Mouse (Mus musculus) gastrocnemius, postnatal 25 days (tissue): ENCODE data around the gene Kazn. TPM values are rescaled to one million over a fixed set of nuclear protein-coding genes. Genes with fewer than 3 reads are reported as not detected.
A peak's percentile ranks its signal among the peaks of the same experiment; 100 is the strongest.

ENCODE experiments used
- DNase-seq: peaks from one replicate; pipeline ENCODE4 v3.0.0; 2022
- total RNA-seq, 2 experiments: library from RNA; stranded (reverse); gene quantifications; 1 replicate in 1 of 2; 2 replicates in 1 of 2; pipeline ENCODE4 v1.2.3; 2021

Gene Kazn
- total RNA-seq, 2 experiments from 2014 or later = 1.9 to 2.5 TPM

GRCm38 (mm10) chr4:142117993-142118392, 121.2 kb downstream of the Kazn start:
- no peak for DNase-seq

DNA sequence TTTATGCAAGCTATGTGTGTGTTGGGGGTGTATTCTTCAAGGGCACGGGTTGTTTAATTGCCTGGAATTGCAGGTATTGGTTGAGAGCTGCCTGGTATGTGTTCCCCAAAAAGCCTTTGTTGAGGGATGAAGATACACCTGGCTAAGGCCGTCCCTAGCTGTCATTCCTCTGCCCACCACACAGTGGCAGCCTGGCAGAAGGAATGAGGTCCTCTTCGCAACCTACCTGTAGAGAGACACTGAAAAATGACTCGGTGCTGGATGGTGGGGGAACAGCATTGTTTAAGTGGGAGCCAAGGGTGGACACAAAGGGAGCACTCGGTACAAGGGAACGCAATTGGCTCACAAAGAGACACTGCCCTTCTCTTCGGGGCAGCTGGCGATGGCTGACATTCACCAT, 125.9 kb downstream of the Kazn start:
- DNase-seq = no peak

- DNase-seq = no peak
Measured at GRCm38 (mm10) chr4:142103081-142103671, 136.0 kb downstream of the Kazn start.

- peak; percentile 58 for DNase-seq
Measured at GRCm38 (mm10) chr4:142098303-142098702, 140.9 kb downstream of the Kazn start.

DNA sequence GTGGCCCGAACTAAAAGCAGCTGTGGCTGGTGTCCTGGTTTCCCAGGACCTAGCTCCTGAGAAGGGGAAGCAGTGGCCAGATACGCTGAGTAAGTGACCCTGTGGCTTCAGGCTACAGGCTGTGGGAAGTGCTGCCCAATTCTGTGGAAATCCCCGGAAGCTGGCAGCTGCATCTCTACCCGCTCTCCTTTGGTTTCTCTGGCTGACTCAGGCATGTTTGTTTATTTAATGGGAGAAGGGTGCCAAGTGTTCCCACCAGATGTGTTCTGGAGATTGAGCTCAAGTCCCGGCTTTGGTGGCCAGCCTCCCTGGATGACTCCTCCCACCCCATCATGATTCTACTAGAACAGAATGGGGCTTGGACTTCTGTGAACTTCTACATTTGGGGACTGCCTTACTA, 141.3 kb downstream of the Kazn start:
- peak; percentile 79 for DNase-seq

DNA sequence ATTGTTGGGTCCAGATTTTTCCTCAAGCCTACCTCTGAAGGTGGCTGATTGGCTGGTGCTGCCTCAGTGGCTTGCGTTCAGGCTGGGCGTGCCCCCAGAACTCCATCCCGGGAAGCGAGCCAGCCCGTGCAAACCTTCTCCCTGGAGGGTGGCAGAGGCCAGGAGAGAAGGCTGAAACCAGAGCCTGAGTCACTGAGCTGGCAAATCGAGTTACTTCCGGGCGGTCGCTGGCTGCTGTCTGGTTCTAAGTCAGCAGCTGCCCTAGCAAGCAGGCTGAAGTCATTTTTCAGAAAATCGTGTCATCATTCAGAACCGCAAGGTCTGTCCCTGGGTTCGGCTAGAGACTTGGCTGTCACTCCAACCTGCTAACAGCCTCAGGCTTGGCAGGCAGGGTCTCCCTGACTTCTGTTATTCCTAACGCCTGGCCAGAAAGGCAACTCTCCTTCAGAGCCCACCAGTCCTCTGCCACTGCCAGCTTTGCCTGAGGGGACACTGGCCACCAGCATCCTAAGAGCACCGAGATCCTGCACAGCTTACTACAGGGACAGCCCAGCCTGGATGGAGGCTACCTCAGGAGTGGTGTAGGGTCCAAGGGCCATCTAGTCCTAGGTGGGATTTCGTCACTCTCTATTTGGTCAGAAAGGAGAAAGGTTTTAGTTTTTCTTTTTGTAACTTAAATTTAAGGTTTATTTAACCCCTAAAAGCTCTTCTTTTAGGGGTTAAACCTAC, 143.5 kb downstream of the Kazn start:
- peak; percentile 86 for DNase-seq

DNA sequence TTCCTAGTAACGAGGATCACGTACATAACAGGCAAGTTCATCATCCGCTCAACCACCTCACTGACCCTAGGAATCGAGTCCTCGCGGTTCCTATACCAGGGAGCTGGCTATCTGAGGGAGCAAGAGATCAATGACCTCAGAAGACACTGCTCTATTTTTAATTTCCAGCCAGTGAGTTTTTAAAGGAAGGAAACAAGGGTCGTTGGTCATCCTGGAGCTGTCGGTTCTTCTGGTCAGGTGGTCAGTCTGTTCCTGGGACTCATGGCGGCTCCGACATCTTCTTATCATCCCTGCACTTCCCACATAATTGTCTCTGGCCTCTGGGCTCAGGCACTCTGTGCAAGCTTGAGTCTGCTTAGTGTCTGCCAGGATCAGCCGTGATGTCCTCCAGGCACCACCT, 144.8 kb downstream of the Kazn start:
- DNase-seq = no peak

DNA sequence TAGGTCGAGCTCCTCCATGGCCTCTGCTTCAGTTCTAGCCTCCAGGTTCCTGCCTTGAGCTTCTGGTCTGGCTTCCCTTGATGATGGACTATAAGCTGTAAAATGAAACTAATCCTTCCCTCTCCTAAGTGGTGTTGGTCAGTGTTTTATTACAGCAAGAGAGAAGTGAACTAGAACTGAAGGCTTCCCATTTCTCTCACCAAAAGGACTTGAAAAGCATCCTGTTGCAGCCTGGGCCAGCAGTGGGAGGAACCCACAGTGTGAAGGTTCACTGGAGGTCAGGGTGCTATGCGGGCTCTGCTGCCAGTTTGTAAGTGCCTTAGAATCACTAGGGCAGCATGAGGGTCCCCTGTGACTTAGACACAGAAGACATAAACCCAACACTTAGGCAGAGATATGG, 148.1 kb downstream of the Kazn start:
- DNase-seq = no peak

GRCm38 (mm10) chr4:142089966-142090365, 149.2 kb downstream of the Kazn start:
- no peak for DNase-seq

GRCm38 (mm10) chr4:142088836-142089235, 150.4 kb downstream of the Kazn start:
- no peak for DNase-seq

DNA sequence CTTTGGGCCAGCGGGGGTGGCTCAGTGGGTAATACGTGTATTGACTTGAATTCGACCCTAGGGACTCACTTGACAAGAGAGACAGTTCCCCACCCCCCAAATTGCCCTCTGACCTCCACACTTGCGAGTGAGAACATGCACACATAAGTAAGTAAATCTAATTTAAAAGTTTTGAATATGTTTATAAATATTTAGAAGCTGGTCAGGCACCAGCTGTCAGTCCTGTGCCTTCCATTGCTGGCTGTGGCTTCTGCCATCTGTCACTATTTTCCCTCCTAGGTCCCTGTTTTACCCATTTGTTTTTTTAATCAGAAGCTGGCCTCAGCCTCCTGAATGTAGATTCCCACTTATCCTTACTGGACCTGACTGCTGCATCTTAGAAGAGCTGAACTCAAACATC, 150.8 kb downstream of the Kazn start:
- no peak for DNase-seq

DNA sequence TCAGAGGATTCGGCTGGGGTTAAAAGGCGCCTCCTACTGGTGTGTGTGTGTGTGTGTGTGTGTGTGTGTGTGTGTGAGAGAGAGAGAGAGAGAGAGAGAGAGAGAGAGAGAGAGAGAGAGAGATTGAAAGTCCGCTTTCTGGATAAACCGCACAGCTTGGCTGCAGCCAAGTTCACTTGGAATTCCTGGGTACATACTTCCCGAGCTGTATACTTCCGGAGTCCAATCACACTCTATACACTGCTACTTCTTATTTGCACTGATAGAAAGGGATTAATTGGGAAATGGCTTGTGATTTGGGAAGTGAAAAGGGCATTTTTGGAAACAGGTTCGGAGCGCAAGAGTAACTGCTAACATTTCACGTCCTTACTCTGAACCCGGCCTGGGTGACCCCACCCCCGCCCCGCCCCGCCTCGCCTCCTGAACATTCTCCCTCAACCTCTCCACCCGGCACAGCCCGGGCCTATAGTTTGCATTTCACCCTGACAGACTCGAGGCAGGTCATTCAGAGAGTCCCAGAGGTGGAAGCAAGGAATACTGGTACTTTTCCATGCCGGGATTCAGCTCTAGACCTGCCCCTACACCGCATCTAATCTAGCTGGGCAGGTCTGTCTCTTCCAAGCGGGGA, 154.2 kb downstream of the Kazn start:
- DNase-seq = no peak

DNA sequence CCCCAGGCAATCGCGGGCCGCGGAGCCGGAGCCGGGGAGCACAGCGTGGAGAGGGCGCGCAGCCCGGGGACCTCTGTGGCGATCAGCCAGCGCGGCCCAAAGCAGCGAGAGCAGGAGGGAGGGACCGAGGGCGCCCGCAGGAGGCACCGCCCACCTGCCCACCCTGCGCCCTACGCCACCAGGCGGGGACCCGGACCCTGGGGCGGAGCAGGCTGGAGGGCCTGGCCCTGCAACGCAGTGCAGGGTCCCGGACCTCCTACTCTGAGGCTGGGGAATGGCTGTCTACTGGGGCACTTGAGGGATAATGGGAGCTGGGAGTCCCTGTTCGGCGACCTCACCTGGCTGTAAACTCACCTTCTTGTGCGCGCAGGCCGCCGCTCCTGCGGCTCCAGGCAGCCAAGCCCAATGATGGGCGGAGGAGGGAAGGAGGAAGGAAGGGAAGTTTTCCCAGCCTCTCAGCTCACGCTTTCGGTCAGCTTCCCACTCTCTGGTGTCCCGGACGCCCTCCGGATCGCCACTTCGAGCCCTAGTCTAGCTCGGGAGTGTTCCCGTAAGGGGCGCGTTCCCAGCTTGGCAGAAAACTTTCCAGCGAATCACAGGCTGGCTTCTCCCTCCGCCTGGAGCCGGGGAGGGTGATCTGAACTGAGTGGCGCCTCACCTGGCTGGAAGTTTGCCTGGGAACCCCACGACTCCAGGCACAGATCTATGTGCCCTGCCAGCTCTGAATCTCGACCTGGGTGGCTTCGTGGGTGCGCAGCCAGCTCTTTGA, 154.9 kb downstream of the Kazn start, which contains the start of gene Tmem51:
Tmem51 (minus strand) TSS at position 174 of the 769 bp plus-strand sequence.
- DNase-seq = peak; percentile 49

DNA sequence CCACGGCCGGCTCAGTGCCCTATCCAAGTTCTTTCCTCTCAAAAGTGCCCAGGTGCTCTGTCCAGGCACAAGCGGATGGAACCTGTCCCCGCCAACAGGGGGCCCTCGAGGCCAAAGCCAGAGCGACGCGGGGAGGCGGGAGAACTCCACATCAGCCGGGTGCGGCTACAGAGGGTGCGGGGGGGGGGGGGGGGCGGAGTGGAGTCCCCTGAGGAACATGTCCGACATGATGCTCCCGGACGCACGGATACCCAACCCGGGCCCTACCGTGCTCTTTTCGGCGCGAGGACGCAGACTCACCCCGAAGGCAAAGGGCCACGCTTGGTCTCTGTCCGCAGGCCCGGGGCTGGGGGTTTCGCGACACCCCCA, 155.5 kb downstream of the Kazn start:
- DNase-seq = peak; percentile 50

- DNase-seq = no peak
Measured at GRCm38 (mm10) chr4:142083193-142083592, 156.0 kb downstream of the Kazn start.

DNA sequence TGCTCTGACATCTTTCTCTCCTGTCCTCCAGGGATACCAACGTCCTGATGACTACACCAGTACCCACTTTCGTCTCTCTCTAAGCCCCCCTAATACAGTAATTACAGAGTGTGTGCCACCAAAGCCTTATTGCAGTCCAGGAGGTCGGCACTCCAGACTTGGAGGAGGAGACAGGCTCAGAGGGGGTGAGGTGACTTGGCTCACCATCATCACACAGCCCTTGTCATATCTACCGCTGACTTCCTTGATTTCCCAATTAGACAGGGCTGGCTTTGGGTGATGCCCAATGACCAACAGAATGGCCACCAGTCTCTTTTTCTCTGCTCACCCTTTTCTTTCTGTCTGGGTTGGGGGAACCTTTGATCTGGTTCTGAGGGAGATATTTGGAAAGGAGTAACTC, 156.5 kb downstream of the Kazn start:
- DNase-seq = no peak

- peak; percentile 18 for DNase-seq
Measured at GRCm38 (mm10) chr4:142081631-142082283, 157.4 kb downstream of the Kazn start.

GRCm38 (mm10) chr4:142080901-142081630, 158.1 kb downstream of the Kazn start:
- DNase-seq = peak; percentile 53

- DNase-seq = no peak
Measured at GRCm38 (mm10) chr4:142080487-142080767, 158.8 kb downstream of the Kazn start.

- no peak for DNase-seq
Measured at GRCm38 (mm10) chr4:142079629-142080486, 159.3 kb downstream of the Kazn start.
